Mouse (Mus musculus) limb, embryonic 14.5 days (tissue): ENCODE results near the gene Prkca. TPM values are rescaled to one million over a fixed set of nuclear protein-coding genes. Genes with fewer than 3 reads are reported as not detected.

Source experiments
- ATAC-seq: fragments of 200-750 bp; cut with Nextera tagmentation; 2 replicates; pipeline ENCODE4 v1.8.0; 2017; ENCODE audit warnings: low read depth, moderate number of reproducible peaks, moderate TSS enrichment; ENCODE audit not compliant: low FRiP score
- DNase-seq: peaks from one replicate; pipeline ENCODE4 v3.0.0-alpha.2; 2015; ENCODE audit warnings: low spot score
- H3K27ac ChIP-seq: fragments of 300-500 bp; sonication (generic); replicated peaks from 2 replicates; pipeline ENCODE4 v1.5.1; 2014; ENCODE audit warnings: low read depth, mild to moderate bottlenecking, low read length, moderate library complexity, mixed read lengths
- H3K27me3 ChIP-seq: fragments of 300-500 bp; sonication (generic); 2 replicates; pipeline ENCODE4 v1.6.1; 2014; ENCODE audit warnings: low read length, mixed read lengths; ENCODE audit not compliant: control insufficient read depth, insufficient read depth
- H3K36me3 ChIP-seq: fragments of 300-500 bp; sonication (generic); 2 replicates; pipeline ENCODE4 v1.6.1; 2014; ENCODE audit warnings: mild to moderate bottlenecking, low read length, moderate library complexity, mixed read lengths; ENCODE audit not compliant: control insufficient read depth, insufficient read depth
- H3K4me1 ChIP-seq: fragments of 300-500 bp; sonication (generic); 2 replicates; pipeline ENCODE4 v1.6.1; 2014; ENCODE audit warnings: antibody characterized with exemption, low read length, mixed read lengths; ENCODE audit not compliant: control insufficient read depth, insufficient read depth
- H3K4me2 ChIP-seq: fragments of 300-500 bp; sonication (generic); replicated peaks from 2 replicates; pipeline ENCODE4 v1.6.1; 2014; ENCODE audit warnings: low read depth, mild to moderate bottlenecking, low read length, moderate library complexity; ENCODE audit not compliant: severe bottlenecking
- H3K4me3 ChIP-seq: fragments of 300-500 bp; sonication (generic); replicated peaks from 2 replicates; pipeline ENCODE4 v1.5.1; 2014; ENCODE audit warnings: low read length
- H3K9ac ChIP-seq: fragments of 300-500 bp; sonication (generic); 2 replicates; pipeline ENCODE4 v1.6.1; 2014; ENCODE audit warnings: mild to moderate bottlenecking, low read depth, low read length, moderate library complexity; ENCODE audit not compliant: severe bottlenecking
- H3K9me3 ChIP-seq: fragments of 300-500 bp; sonication (generic); 2 replicates; pipeline ENCODE4 v1.6.1; 2016; ENCODE audit warnings: low read length; ENCODE audit not compliant: control insufficient read depth
- POLR2A ChIP-seq: fragments of 200-500 bp; IDR thresholded peaks from 2 replicates; pipeline ENCODE4 v1.8.0; 2012; ENCODE audit warnings: inconsistent platforms, mild to moderate bottlenecking, moderate library complexity, borderline replicate concordance; ENCODE audit not compliant: insufficient read depth, insufficient read length; ENCODE audit errors: extremely low read depth
- WGBS: fragments of 180-500 bp; shearing (Covaris S2); extraction: QIAGEN DNeasy Blood & Tissue Kit; methylation state at CpG from one replicate; pipeline ENCODE4 v1.1.7; 2014; 5-methylcytosine and 5-hydroxymethylcytosine counted together
- polyA plus RNA-seq, 2 experiments: library from polyadenylated mRNA; depleted of rRNA in 1 of 2; stranded (reverse) in 1 of 2; unstranded in 1 of 2; fragments of >200 nt; fragmentation: Nextera tagmentation in 1 of 2; extraction: Ambion mirVana in 1 of 2; gene quantifications; 2 replicates each; pipeline versions ENCODE4 v1.2.1 to v1.2.3; 2012 to 2014

The Prkca gene
- polyA plus RNA-seq, 2 experiments = 9.0 to 16.3 TPM

DNA sequence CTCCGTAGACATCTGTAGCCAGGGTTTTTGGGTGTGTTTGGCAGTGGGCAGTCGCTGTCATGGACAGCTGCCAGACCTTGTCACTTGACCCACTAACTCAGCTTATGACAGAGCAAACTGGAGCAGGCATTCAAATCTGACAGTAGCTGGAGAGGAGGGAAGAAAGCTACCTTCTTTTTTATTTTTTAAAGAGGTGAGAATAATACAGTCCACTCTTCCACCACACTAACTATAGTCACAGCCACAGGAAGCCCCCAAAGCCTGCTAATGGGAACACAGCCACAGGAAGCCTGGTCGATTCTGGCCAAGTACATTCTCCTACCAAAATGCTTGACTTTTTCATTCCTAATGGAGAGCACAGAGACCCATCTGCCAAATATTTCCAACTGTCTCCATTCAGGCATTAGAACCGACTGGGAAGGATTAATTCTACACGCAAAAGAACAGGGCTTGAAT lies 84.9 kb downstream of the Prkca start:
- Histone ChIP-seq H3K27ac (peak overlapping the region; percentile 65), H3K9me3 (no peaks in the 10 kb centered on the region), H3K36me3 (no peaks in the 10 kb centered on the region), H3K4me3 (no peak overlapping the region), H3K4me2 (peak overlapping the region; percentile 14; the same call in 1 of the 2 replicates), H3K9ac (no peak overlapping the region), H3K27me3 (no peaks in the 10 kb centered on the region), H3K4me1 (peaks cover 36% of the 10 kb centered on the region)
- peak; percentile 63 for DNase-seq
- peak; percentile 54 for ATAC-seq
- 41% methylated on average over 5 of the region's 5 CpGs for WGBS
- TF ChIP-seq POLR2A = no peak

DNA sequence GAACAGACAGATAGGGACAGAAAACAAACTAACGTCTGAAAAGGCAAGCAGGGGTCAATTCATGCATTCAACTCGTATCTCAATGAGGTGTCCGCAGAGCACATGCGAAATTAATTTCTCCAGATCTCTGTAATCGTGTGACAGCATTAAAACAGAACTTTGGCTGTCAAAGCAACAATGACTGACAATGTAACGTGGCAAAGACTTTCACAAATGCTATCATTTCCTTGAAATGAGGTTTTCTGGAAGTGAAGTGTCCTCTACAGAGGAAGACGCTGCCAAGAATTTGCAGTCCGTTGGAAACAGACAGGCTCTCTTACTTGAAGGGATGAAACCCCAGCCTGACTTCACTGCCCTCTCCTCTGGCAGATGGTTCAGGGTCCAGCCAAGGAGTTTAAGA lies 85.8 kb downstream of the Prkca start:
- Histone ChIP-seq H3K4me1 (peaks cover 36% of the 10 kb centered on the region), H3K4me2 (no peak overlapping the region), H3K27ac (no peak overlapping the region), H3K36me3 (no peaks in the 10 kb centered on the region), H3K9ac (no peak overlapping the region), H3K9me3 (no peaks in the 10 kb centered on the region), H3K4me3 (no peak overlapping the region), H3K27me3 (no peaks in the 10 kb centered on the region)
- no peak for ATAC-seq
- 78% methylated on average over 8 of the region's 8 CpGs for WGBS
- no peak for TF ChIP-seq POLR2A
- no peak for DNase-seq

- H3K4me3 ChIP-seq = no peak overlapping the region
- ATAC-seq (no peak), DNase-seq (no peak)
- H3K36me3 ChIP-seq = no peaks in the 10 kb centered on the region
- peaks cover 33% of the 10 kb centered on the region for H3K4me1 ChIP-seq
- H3K9ac ChIP-seq = no peak overlapping the region
- H3K27me3 ChIP-seq = no peaks in the 10 kb centered on the region
- no peak overlapping the region for H3K4me2 ChIP-seq
- no peak for TF ChIP-seq POLR2A
- WGBS = 64% methylated on average over 5 of the region's 5 CpGs
- H3K27ac ChIP-seq = no peak overlapping the region
- no peaks in the 10 kb centered on the region for H3K9me3 ChIP-seq
These were observed 89.0 kb downstream of the Prkca start for GRCm38 (mm10) chr11:108254681-108255080.

- H3K4me2 ChIP-seq = no peak overlapping the region
- no peaks in the 10 kb centered on the region for H3K9me3 ChIP-seq
- H3K4me1 ChIP-seq = peaks cover 17% of the 10 kb centered on the region
- no peaks in the 10 kb centered on the region for H3K27me3 ChIP-seq
- no peak overlapping the region for H3K4me3 ChIP-seq
- 87% methylated on average over 7 of the region's 7 CpGs for WGBS
- no peaks in the 10 kb centered on the region for H3K36me3 ChIP-seq
- H3K27ac ChIP-seq = no peak overlapping the region
- DNase-seq (no peak), ATAC-seq (no peak)
- H3K9ac ChIP-seq = no peak overlapping the region
- no peak for TF ChIP-seq POLR2A
These were observed 91.6 kb downstream of the Prkca start for GRCm38 (mm10) chr11:108251924-108252775.

DNA sequence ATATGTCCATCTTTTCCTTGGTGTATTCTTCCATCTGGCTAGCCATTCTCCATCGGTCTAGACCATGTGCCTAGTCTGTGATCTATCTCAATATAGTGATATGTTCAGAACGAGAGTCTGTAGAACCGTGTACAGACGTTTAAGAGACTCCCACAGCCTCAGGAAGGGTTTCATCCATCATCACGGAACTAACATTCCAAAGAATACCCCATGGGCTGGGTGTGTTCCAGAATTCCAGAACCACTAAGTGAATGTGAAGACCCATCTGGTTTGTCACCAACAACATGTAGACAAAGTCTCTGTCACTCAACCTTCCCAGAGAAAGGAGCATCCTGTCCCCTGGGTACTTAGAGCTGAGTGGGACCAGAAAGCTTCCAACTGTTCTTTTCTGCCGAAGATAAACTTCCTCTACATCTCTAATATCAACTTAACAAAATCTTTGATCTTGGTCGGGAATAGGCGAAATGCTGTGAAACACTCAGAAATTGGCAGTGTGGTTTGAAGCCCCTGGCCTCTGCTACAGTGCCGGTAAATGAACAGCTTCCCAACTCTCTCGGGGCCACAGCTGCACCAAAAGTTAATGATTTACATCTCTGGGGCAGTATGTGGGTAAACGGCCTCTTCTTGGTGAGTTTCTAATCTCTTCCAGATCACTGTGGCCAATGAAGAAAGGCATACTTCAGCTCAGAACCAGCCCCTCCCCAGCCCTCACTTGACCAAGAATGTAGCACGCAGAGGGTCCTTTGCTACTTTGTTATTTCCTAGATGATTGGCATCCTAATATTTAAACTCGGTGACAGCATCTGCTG lies 92.7 kb downstream of the Prkca start:
- no peak for ATAC-seq
- DNase-seq = no peak
- Histone ChIP-seq H3K4me2 (no peak overlapping the region), H3K9me3 (no peaks in the 10 kb centered on the region), H3K36me3 (no peaks in the 10 kb centered on the region), H3K27me3 (peaks cover 3% of the 10 kb centered on the region; the same call in 1 of the 2 replicates), H3K4me3 (no peak overlapping the region), H3K27ac (no peak overlapping the region), H3K4me1 (peaks cover 20% of the 10 kb centered on the region), H3K9ac (no peak overlapping the region)
- WGBS = 48% methylated on average over 13 of the region's 13 CpGs
- TF ChIP-seq POLR2A = no peak
